Mouse (Mus musculus): ENCODE data around the gene Fcrlb.
A peak's percentile ranks its signal among the peaks of the same experiment; 100 is the strongest.
"Not testable (repeated sequence)": the region's sequence is repeated elsewhere in the genome, so short reads cannot be mapped to it uniquely, and the experiment has no call there.

The Fcrlb gene

GRCm38 (mm10) chr1:170912891-170913615, at the start of gene Fcrlb:
Gene Fcrlb, minus strand, starts transcription at chr1:170912941.
- DNase-seq (ENCODE audit: low spot score): no peak

- DNase-seq (ENCODE audit: low spot score): no peak
Observed at GRCm38 (mm10) chr1:170962301-170962700, 49.6 kb upstream of the Fcrlb start.

GRCm38 (mm10) chr1:170961101-170961500, 48.4 kb upstream of the Fcrlb start:
- no peak for DNase-seq (ENCODE audit: low spot score)

GRCm38 (mm10) chr1:170959791-170960190, 47.0 kb upstream of the Fcrlb start:
- DNase-seq (ENCODE audit: low spot score): no peak

- no peak for DNase-seq (ENCODE audit: low spot score)
Observed at GRCm38 (mm10) chr1:170958225-170958624, 45.5 kb upstream of the Fcrlb start.

DNA sequence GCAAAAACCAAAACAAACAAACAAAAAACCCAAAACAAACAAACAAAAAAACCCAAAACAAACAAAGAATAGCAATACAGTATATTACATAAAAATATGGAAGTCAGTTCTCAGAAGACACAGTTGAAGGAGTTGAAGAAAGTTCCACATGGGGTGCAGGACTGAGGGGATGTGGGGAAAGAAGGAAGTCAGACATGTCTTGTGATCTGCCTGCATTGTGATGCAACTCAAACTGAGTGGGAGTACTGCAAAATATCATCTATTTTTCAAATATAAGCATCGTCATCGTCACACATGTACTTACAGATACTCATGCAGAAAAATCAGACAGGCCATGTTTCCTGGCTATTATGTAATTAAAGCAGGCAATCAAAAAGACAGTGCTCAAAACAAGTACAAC, 40.5 kb upstream of the Fcrlb start:
- DNase-seq (ENCODE audit: low spot score): no peak

GRCm38 (mm10) chr1:170950772-170951171, 38.0 kb upstream of the Fcrlb start:
- DNase-seq (ENCODE audit: low spot score): peak; percentile 7

- not testable (repeated sequence) for DNase-seq (ENCODE audit: low spot score)
Observed at GRCm38 (mm10) chr1:170944908-170945307, 32.2 kb upstream of the Fcrlb start.

GRCm38 (mm10) chr1:170944151-170944550, 31.4 kb upstream of the Fcrlb start:
- DNase-seq (ENCODE audit: low spot score): not testable (repeated sequence)

DNA sequence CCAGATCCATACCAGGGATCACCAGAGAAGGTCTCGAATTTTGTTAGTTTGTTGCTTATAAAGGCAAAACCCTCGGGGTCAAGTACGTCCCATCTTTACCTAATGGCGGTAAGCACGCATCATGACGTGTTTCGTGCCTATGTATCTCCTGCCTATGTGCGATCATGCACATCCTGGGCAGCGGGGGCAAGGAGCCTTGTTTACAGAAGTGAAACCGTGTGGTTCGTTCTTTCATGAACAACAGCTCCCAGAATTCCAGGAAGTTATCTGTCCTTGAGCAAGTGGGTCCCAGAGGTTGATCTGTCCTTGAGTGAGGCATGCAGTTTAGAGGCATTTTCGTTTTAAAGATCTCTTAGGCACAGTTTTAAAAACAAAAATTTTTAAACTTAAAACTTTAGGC, 26.5 kb upstream of the Fcrlb start:
- no peak for DNase-seq (ENCODE audit: low spot score)

GRCm38 (mm10) chr1:170934383-170934782, 21.6 kb upstream of the Fcrlb start:
- DNase-seq (ENCODE audit: low spot score): no peak

DNA sequence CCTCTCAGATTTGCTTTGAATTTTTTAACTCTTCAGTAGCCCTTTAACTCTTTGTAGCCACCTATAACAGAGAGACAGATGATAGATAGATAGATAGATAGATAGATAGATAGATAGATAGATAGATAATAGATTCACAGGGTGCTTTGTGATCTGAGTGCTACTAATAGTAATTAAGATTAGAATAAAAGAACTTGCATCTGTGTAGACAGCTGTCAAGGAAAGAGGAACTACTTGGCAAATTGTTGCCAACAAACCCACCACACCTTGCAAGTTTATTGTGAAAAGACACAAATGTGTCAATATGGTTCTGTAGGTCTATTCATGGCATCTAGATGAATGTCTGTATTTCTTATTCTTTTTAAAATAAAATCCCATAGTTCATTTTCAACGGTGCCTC, 21.2 kb upstream of the Fcrlb start:
- DNase-seq (ENCODE audit: low spot score): no peak

- DNase-seq (ENCODE audit: low spot score): no peak
Observed at GRCm38 (mm10) chr1:170933386-170933920, 20.7 kb upstream of the Fcrlb start.

GRCm38 (mm10) chr1:170932043-170932442, 19.3 kb upstream of the Fcrlb start:
- no peak for DNase-seq (ENCODE audit: low spot score)

DNA sequence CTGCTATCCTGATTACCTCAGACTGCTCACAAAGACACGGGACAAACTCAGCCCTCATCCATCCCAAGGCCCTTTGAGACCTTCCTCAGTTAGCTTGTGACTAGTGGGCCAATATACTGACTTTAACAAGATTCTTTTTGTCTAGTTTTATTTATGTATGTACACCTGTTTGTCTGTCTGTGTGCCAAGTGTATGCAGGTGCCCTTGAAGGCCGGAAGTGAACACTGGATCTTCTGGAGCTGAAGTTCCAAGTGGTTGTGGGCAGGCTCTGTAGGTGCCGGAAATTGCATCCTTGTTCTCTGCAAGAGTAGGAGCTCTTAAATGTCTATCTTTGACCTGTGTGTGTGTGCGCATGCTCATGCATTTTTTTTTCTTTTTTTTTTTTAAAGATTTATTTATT, 16.5 kb upstream of the Fcrlb start:
- DNase-seq (ENCODE audit: low spot score): no peak

GRCm38 (mm10) chr1:170928467-170928866, 15.7 kb upstream of the Fcrlb start:
- DNase-seq (ENCODE audit: low spot score): no peak

DNA sequence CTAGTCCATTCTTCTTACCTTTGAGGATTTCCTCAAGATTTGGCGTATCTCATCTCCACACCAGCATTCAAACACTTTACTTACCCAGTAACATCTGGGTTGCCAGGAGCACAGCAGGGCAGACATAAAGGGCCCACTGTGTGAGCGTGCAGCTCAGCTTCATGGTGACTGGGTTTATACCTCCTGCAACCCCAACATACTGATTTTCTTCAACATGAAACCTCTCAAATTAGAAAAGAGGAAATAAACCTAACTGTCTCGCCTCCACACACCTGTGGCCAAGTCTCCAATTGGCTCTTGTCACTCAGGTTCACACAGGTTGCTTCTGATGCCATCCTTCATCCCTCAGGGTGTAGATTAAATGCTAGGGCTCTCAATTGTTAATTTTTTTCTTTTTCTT, 14.6 kb upstream of the Fcrlb start, which contains the start of gene Fcrla:
Fcrla (minus strand) TSS at position 206 of the 400 bp plus-strand sequence.
- DNase-seq (ENCODE audit: low spot score): no peak

DNA sequence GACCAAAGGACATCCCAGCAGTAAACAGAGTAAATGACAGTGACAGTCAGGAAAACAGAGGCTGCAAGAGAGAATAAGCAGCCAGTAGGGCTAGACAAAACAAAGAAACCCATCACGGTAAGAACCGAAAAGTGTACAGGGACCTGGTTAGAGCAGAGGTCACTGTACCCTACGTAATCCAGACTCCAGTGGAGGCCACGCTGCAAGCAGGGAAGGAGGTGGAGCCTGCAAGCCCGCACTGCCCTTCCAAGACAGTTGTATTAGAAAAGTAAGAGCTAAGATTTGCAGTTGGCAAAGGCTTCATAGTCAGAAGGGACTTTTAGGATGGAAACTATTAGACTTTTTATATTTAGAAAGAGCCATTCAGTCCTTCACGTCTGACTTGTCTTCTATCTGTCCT, 14.2 kb upstream of the Fcrlb start:
- DNase-seq (ENCODE audit: low spot score): no peak

DNA sequence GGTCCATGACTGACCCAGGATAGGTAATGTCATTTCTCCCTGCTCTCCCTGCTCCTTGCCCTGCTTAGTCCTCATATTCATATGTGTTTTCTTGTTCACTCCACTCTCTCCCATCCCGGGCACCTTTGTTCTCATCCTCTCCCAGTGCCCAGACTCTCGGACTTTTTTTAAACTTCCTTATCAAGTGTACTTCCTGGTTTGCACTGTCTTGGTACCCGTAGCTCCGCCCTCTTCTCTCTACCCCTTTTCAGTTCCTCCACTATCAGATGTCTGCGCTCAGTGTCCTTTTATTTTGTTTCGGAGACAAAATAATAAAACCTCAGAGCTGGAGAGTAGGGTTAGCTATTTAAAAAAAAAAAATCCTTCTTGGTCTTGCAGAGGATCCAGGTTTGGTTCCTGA, 11.7 kb upstream of the Fcrlb start:
- no peak for DNase-seq (ENCODE audit: low spot score)

GRCm38 (mm10) chr1:170919308-170919707, 6.6 kb upstream of the Fcrlb start:
- DNase-seq (ENCODE audit: low spot score): no peak

DNA sequence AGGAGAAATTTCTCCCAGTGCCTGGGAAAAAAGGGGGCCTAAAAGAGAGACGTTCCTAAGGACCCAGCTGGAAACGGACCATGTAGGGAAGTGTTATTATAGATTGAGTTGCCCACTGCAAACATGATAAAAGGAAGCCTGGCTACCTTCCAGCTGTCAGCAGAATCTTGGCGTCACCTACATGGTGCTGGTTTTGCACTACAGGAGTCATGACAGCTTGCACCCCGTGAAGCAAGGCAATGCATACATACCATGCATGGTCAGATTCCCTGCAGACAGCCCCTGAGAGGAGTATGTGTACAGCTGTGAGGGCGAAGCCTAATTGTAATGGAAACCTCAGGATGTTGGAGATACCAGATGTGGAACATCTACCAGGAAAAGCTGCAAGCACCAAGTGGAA, 2.9 kb upstream of the Fcrlb start:
- no peak for DNase-seq (ENCODE audit: low spot score)

- no peak for DNase-seq (ENCODE audit: low spot score)
Observed at GRCm38 (mm10) chr1:170911907-170912660, 657 bp downstream of the Fcrlb start.

- DNase-seq (ENCODE audit: low spot score): peak; percentile 49
Observed at GRCm38 (mm10) chr1:170908341-170908740, 4.4 kb downstream of the Fcrlb start.
